Mouse (Mus musculus) natural killer cell, adult 2 months (primary cell): Measurements from ENCODE around the gene Adgrd1.

Experiments used
- DNase-seq, 2 experiments: peaks; one replicate each; pipeline ENCODE4 v3.0.0; 2022; ENCODE audit warnings: low spot score in 2 of 2

The Adgrd1 gene

GRCm38 (mm10) chr5:129196971-129197519 is 100.5 kb downstream of the Adgrd1 start:
- DNase-seq, result no peak

GRCm38 (mm10) chr5:129200132-129200531 is 103.6 kb downstream of the Adgrd1 start:
- no peak for DNase-seq

- no peak for DNase-seq
These were observed 111.7 kb downstream of the Adgrd1 start for GRCm38 (mm10) chr5:129208279-129208678.

GRCm38 (mm10) chr5:129208845-129209244 is 112.3 kb downstream of the Adgrd1 start:
- DNase-seq, result no peak

GRCm38 (mm10) chr5:129211385-129212031 is 115.0 kb downstream of the Adgrd1 start:
- no peak for DNase-seq

GRCm38 (mm10) chr5:129214023-129214422 is 117.5 kb downstream of the Adgrd1 start:
- no peak for DNase-seq

GRCm38 (mm10) chr5:129216001-129216400 is 119.5 kb downstream of the Adgrd1 start:
- no peak for DNase-seq

- peak in 1 of 2 experiments; percentile 4 for DNase-seq
These were observed 121.1 kb downstream of the Adgrd1 start for GRCm38 (mm10) chr5:129217481-129218221.

- DNase-seq, result no peak
These were observed 121.6 kb downstream of the Adgrd1 start for GRCm38 (mm10) chr5:129218222-129218505.

- no peak for DNase-seq
These were observed 122.0 kb downstream of the Adgrd1 start for GRCm38 (mm10) chr5:129218537-129218981.

GRCm38 (mm10) chr5:129219178-129219760 is 122.7 kb downstream of the Adgrd1 start:
- no peak for DNase-seq

- peak in 1 of 2 experiments; percentile 6 for DNase-seq
These were observed 129.4 kb downstream of the Adgrd1 start for GRCm38 (mm10) chr5:129225810-129226450.

GRCm38 (mm10) chr5:129228171-129228570 is 131.6 kb downstream of the Adgrd1 start:
- no peak for DNase-seq

GRCm38 (mm10) chr5:129233301-129233700 is 136.8 kb downstream of the Adgrd1 start:
- DNase-seq, result no peak

GRCm38 (mm10) chr5:129233881-129234432 is 137.4 kb downstream of the Adgrd1 start:
- DNase-seq, result no peak

- DNase-seq, result no peak
These were observed 139.8 kb downstream of the Adgrd1 start for GRCm38 (mm10) chr5:129236366-129236765.

- DNase-seq, result no peak
These were observed 145.3 kb downstream of the Adgrd1 start for GRCm38 (mm10) chr5:129241865-129242264.

GRCm38 (mm10) chr5:129242265-129242664 is 145.7 kb downstream of the Adgrd1 start:
- DNase-seq, result no peak

- DNase-seq, result no peak
These were observed 146.6 kb downstream of the Adgrd1 start for GRCm38 (mm10) chr5:129243120-129243519.

GRCm38 (mm10) chr5:129244392-129244791 is 147.8 kb downstream of the Adgrd1 start:
- DNase-seq, result no peak

GRCm38 (mm10) chr5:129249080-129249479 is 152.5 kb downstream of the Adgrd1 start:
- DNase-seq, result no peak
